Mouse (Mus musculus) kidney, adult 8-10 months (tissue): ENCODE results near the gene 4921517D22Rik.
"Not testable (repeated sequence)": the region's sequence is repeated elsewhere in the genome, so short reads cannot be mapped to it uniquely, and the experiment has no call there.

Experiments used
- DNase-seq, 2 experiments: peaks; one replicate each; pipeline ENCODE4 v3.0.0; 2022

4921517D22Rik gene

GRCm38 (mm10) chr13:59694008-59694407, at the start of gene 4921517D22Rik:
Gene 4921517D22Rik (minus strand): TSS chr13:59694108.
- DNase-seq, result no peak

GRCm38 (mm10) chr13:59741697-59742096, 47.8 kb upstream of the 4921517D22Rik start:
- DNase-seq, result no peak

- no peak for DNase-seq
Measured at GRCm38 (mm10) chr13:59741096-59741495, 47.2 kb upstream of the 4921517D22Rik start.

GRCm38 (mm10) chr13:59739397-59739796, 45.5 kb upstream of the 4921517D22Rik start:
- DNase-seq, result no peak

GRCm38 (mm10) chr13:59738455-59738854, 44.5 kb upstream of the 4921517D22Rik start:
- no peak for DNase-seq

- no peak for DNase-seq
Measured at GRCm38 (mm10) chr13:59735190-59735589, 41.3 kb upstream of the 4921517D22Rik start.

GRCm38 (mm10) chr13:59734347-59734746, 40.4 kb upstream of the 4921517D22Rik start:
- DNase-seq, result peak in 1 of 2 experiments; percentile 6

- no peak for DNase-seq
Measured at GRCm38 (mm10) chr13:59733936-59734335, 40.0 kb upstream of the 4921517D22Rik start.

GRCm38 (mm10) chr13:59731652-59732051, 37.7 kb upstream of the 4921517D22Rik start, which contains the start of gene Spata31d1d:
Gene Spata31d1d (minus strand): TSS chr13:59731752.
- DNase-seq, result no peak

GRCm38 (mm10) chr13:59728378-59729093, 34.6 kb upstream of the 4921517D22Rik start:
- peak; percentile 64 to 80 for DNase-seq

- no peak for DNase-seq
Measured at GRCm38 (mm10) chr13:59726139-59726867, 32.4 kb upstream of the 4921517D22Rik start.

- DNase-seq, result not testable (repeated sequence)
Measured at GRCm38 (mm10) chr13:59722089-59722488, 28.2 kb upstream of the 4921517D22Rik start.

GRCm38 (mm10) chr13:59719475-59719874, 25.6 kb upstream of the 4921517D22Rik start:
- DNase-seq, result no peak

GRCm38 (mm10) chr13:59718857-59719440, 25.0 kb upstream of the 4921517D22Rik start:
- peak in 1 of 2 experiments; percentile 15 for DNase-seq

- DNase-seq, result no peak
Measured at GRCm38 (mm10) chr13:59713710-59714109, 19.8 kb upstream of the 4921517D22Rik start.

GRCm38 (mm10) chr13:59711984-59712383, 18.1 kb upstream of the 4921517D22Rik start, which contains the start of gene Spata31d1b:
Gene Spata31d1b (plus strand): TSS chr13:59712284.
- DNase-seq, result not testable (repeated sequence)

- no peak for DNase-seq
Measured at GRCm38 (mm10) chr13:59710230-59710629, 16.3 kb upstream of the 4921517D22Rik start, which contains the start of gene Spata31d1a. Gene Spata31d1a (minus strand): TSS chr13:59710330.

- peak; percentile 28 to 33 for DNase-seq
Measured at GRCm38 (mm10) chr13:59704562-59704961, 10.7 kb upstream of the 4921517D22Rik start.

GRCm38 (mm10) chr13:59703514-59703913, 9.6 kb upstream of the 4921517D22Rik start:
- no peak for DNase-seq

- not testable (repeated sequence) for DNase-seq
Measured at GRCm38 (mm10) chr13:59700137-59700536, 6.2 kb upstream of the 4921517D22Rik start.

- DNase-seq, result no peak
Measured at GRCm38 (mm10) chr13:59699131-59699530, 5.2 kb upstream of the 4921517D22Rik start.

GRCm38 (mm10) chr13:59695781-59696180, 1.9 kb upstream of the 4921517D22Rik start:
- no peak for DNase-seq

GRCm38 (mm10) chr13:59691478-59691877, 2.4 kb downstream of the 4921517D22Rik start:
- DNase-seq, result no peak
